Mouse (Mus musculus) ES-Bruce4 (cell line): ENCODE measurements at regions not wholly inside any gene's neighbourhood (a gene's known extent, or its start where the extent isn't known, plus 50 kb on each side); places are given as distances from the start of the nearest gene placed in this dataset.

Source experiments
- CTCF ChIP-seq: IDR thresholded peaks from one replicate; pipeline ENCODE4 v1.8.1; 2011; ENCODE audit warnings: low read depth, low read length
- POLR2A ChIP-seq: IDR thresholded peaks from one replicate; pipeline ENCODE4 v1.8.1; 2011; ENCODE audit warnings: low read length; ENCODE audit not compliant: insufficient read depth

GRCm38 (mm10) chr2:147650229-147650628 is 288.5 kb downstream of the Pax1 start:
- TF ChIP-seq CTCF = no peak
- TF ChIP-seq POLR2A = no peak
